Mouse (Mus musculus) testis, adult 2 months (tissue): Measurements from ENCODE around the gene Fam13a.

Source experiments
- CTCF ChIP-seq: fragments of 200-500 bp; IDR thresholded peaks from 2 replicates; pipeline ENCODE4 v1.5.1; 2012; ENCODE audit warnings: low read depth, mild to moderate bottlenecking, inconsistent platforms, low read length, moderate library complexity; ENCODE audit not compliant: control insufficient read depth, insufficient read depth, insufficient replicate concordance
- POLR2A ChIP-seq: fragments of 200-500 bp; IDR thresholded peaks from 2 replicates; pipeline ENCODE4 v1.6.1; 2012; ENCODE audit warnings: low read depth, mild to moderate bottlenecking, inconsistent platforms, low read length, moderate library complexity; ENCODE audit not compliant: control insufficient read depth

GRCm38 (mm10) chr6:58896648-58897047 is 127.7 kb downstream of the Fam13a start:
- no peak for TF ChIP-seq CTCF
- no peak for TF ChIP-seq POLR2A
